Mouse (Mus musculus) neutrophil, adult 59 days (primary cell): ENCODE data around the gene Prss41. TPM values are rescaled to one million over a fixed set of nuclear protein-coding genes. Genes with fewer than 3 reads are reported as not detected.

Experiments
- total RNA-seq, 2 experiments: library from RNA; stranded (reverse); gene quantifications; 1 replicate in 1 of 2; 2 replicates in 1 of 2; pipeline ENCODE4 v1.2.4; 2023

The Prss41 gene
- not detected for total RNA-seq

GRCm38 (mm10) chr17:23843812-23844273 lies at the start of gene Prss41, which contains the start of gene Prss32:
Gene Prss41, minus strand, starts transcription at chr17:23844172.
Gene Prss32, plus strand, starts transcription at chr17:23843855.

GRCm38 (mm10) chr17:23880576-23880975 lies 36.6 kb upstream of the Prss41 start, which contains the start of the genes Dcpp1 and Dcpp2:
Gene Dcpp1, plus strand, starts transcription at chr17:23880876.
Gene Dcpp2, plus strand, starts transcription at chr17:23880880.

GRCm38 (mm10) chr17:23867756-23868155 lies 23.8 kb upstream of the Prss41 start, which contains the start of gene Prss21:
Gene Prss21, plus strand, starts transcription at chr17:23868056.

GRCm38 (mm10) chr17:23836006-23836575 lies 7.9 kb downstream of the Prss41 start, which contains the start of gene Prss33:
Gene Prss33, minus strand, starts transcription at chr17:23836056.

GRCm38 (mm10) chr17:23829064-23829619 lies 14.8 kb downstream of the Prss41 start, which contains the start of gene Elob:
Gene Elob, minus strand, starts transcription at chr17:23829136.

GRCm38 (mm10) chr17:23790269-23791078 lies 53.5 kb downstream of the Prss41 start, which contains the start of gene Srrm2:
Gene Srrm2, plus strand, starts transcription at chr17:23790532.

Other genes starting within 250 kb of the Prss41 start
- under 1 TPM in 1 of 2 experiments, not detected in 1; 0.16 TPM for gene Zfp13, start 244.7 kb downstream of the Prss41 start, total RNA-seq
- gene Zscan10, start 243.3 kb downstream of the Prss41 start, total RNA-seq, result under 1 TPM in 1 of 2 experiments, not detected in 1; 0.20 TPM
- gene Mmp25, start 198.9 kb downstream of the Prss41 start, total RNA-seq, result 100 to 1,000 TPM; 161 to 190 TPM
- 1 to 10 TPM; 2.6 to 2.8 TPM for gene Bicdl2, start 183.7 kb downstream of the Prss41 start, total RNA-seq
- gene Hcfc1r1, start 170.6 kb downstream of the Prss41 start, total RNA-seq, result 10 to 100 TPM; 48.9 to 58.6 TPM
- 10 to 100 TPM; 17.9 to 22.9 TPM for gene Thoc6, start 170.3 kb downstream of the Prss41 start, total RNA-seq
- gene Tnfrsf12a, start 166.7 kb downstream of the Prss41 start, total RNA-seq, result 1 to 10 TPM; 4.0 to 4.9 TPM
- not detected for gene Cldn6, start 164.9 kb downstream of the Prss41 start, total RNA-seq
- gene Cldn9, start 160.1 kb downstream of the Prss41 start, total RNA-seq, result not detected
- gene 1520401A03Rik, start 121.4 kb downstream of the Prss41 start, total RNA-seq, result not detected
- 10 to 100 TPM; 39.0 to 46.1 TPM for gene Pkmyt1, start 117.8 kb downstream of the Prss41 start, total RNA-seq
- gene Paqr4, start 103.3 kb downstream of the Prss41 start, total RNA-seq, result 1 to 10 TPM; 2.8 to 4.6 TPM
- gene Kremen2, start 98.3 kb downstream of the Prss41 start, total RNA-seq, result not detected
- gene Flywch1, start 72.6 kb downstream of the Prss41 start, total RNA-seq, result 1 to 10 TPM; 6.5 to 7.1 TPM
- not detected for gene Flywch2, start 58.1 kb downstream of the Prss41 start, total RNA-seq
- gene Srrm2, start 53.6 kb downstream of the Prss41 start, total RNA-seq, result 100 to 1,000 TPM; 541 to 597 TPM
- gene Elob, start 15.0 kb downstream of the Prss41 start, total RNA-seq, result 100 to 1,000 TPM; 152 to 189 TPM
- not detected for gene Prss33, start 8.1 kb downstream of the Prss41 start, total RNA-seq
- not detected for gene Prss32, start 317 bp downstream of the Prss41 start, total RNA-seq
- not detected for gene Prss21, start 23.9 kb upstream of the Prss41 start, total RNA-seq
- gene Dcpp1, start 36.7 kb upstream of the Prss41 start, total RNA-seq, result not detected
- not detected for gene Dcpp2, start 36.7 kb upstream of the Prss41 start, total RNA-seq
- gene Dcpp3, start 73.3 kb upstream of the Prss41 start, total RNA-seq, result not detected
- not detected for gene Sbp, start 97.5 kb upstream of the Prss41 start, total RNA-seq
- not detected for gene Sbpl, start 111.1 kb upstream of the Prss41 start, total RNA-seq
- gene Prss30, start 136.4 kb upstream of the Prss41 start, total RNA-seq, result not detected
- gene Prss22, start 153.9 kb upstream of the Prss41 start, total RNA-seq, result under 1 TPM in 1 of 2 experiments, not detected in 1; 0.36 TPM
- not detected for gene Prss27, start 194.0 kb upstream of the Prss41 start, total RNA-seq
- 10 to 100 TPM; 10.3 to 13.5 TPM for gene Kctd5, start 229.3 kb upstream of the Prss41 start, total RNA-seq